Mouse (Mus musculus) left cerebral cortex, postnatal 4 days (tissue): ENCODE measurements around the gene Fhod1. TPM values are rescaled to one million over a fixed set of nuclear protein-coding genes. Genes with fewer than 3 reads are reported as not detected.

Experiments
- DNase-seq: peaks from one replicate; pipeline ENCODE4 v3.0.0-alpha.2; 2022
- intact Hi-C: fragments of 180-260 bp; cut with DNase I; formaldehyde crosslinking; loops from one replicate; pipeline ENCODE4 v1.15.1; 2025
- total RNA-seq, 2 experiments: library from RNA; stranded (reverse); gene quantifications; 2 replicates each; pipeline ENCODE4 v1.2.3; 2021

The Fhod1 gene
- total RNA-seq, 2 experiments from 2014 or later: 2.8 to 3.6 TPM

DNA sequence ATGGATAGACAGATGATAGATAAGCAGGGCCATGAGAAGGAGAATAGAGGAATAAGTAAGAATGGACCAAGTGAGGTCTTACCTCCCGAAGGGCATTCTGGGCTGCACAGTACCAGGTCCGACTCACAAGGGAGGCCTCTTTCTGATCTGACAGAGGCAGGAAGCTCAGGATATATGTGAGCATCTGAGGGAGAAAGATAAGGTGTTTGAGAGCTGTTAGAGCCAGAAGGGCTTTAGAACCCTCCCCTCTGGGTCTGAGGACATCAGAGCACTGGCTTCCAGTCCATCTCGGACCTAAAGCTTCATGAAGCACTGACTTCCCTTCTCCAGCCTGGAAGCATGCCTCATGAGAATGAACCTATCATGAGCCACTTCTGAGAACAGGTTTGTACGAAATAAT, 24.6 kb downstream of the Fhod1 start:
- intact Hi-C loops: no loop called here
- no peak for DNase-seq

DNA sequence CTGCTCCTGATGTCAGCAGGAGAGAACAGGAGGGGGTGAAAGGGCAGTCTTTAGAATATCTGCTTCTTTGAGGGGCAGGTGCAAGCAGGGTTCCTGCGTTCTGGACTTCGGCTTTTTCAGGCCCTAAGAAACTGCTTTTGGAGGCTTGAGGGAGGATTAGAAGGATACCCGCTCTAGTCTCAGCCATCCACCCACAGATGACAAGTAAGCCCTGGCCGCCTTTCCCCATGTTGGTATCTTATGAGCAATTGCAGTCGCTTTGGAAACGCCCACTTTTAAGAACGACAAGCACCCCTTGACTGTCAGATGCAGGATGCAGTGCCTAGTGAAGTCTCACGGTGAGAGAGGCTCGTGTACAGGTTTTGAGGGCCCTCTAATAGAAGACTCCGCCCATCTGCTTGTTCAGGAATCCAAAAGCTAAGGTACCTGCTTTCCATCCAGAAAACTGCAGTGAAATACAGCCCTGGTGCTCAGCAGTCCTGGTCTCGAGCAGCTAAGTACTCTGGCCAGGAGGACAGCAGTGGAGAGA, 29.0 kb downstream of the Fhod1 start:
- intact Hi-C loops: no loop called here
- no peak for DNase-seq

DNA sequence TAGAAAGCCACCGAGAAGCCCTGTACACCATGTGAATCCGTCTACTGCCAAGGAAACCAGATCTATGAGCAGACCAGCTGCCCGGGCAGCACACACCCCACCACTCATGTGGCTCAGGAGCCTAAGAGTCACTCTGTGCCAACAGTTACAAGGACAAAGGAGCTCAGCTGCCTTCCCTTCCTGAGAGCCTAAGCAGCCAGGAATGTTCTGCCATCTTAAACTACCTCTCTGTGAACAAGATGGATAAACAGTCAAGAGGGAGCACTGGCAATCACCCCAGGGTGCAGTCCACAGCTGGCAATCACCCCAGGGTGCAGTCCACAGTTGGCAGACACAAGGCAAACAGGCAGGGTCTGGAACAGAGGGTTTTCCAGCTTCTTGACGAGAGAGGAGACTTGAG, 29.8 kb downstream of the Fhod1 start:
- DNase-seq: no peak
- intact Hi-C loops: no loop called here

DNA sequence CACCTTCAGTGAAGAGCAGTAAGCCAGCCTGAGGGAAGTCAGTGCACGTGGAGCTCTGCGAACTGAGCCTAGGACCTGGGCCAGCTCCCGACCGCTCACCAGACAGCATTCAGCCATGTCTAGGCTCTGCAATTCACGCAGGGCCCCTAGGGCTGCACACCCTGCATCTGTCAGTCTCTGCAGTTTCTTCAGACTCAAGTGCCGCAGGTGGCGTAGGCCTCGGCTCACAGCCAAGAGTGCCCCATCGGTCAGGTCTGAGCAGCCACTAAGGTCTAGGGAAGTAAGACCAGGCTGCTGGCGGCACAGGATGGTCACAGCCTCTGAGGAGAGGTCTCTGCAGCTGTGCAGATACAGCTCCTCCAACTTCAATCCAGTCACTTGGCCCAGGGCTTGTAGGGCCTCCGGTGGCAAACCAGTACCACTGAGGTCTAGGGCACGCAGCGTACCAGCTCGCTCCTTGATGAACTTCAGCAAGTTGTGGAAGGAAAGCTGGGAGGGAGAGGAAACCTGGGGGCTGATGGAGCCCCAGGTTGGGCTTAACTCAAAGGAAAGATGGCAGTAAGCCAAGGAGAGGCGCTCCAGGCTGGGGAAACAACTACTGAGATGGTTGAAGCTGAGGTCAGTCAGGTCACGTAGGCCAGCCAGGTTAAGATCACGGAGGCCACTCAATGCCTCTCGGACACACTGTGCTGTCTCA, 32.5 kb downstream of the Fhod1 start:
- DNase-seq: no peak
- intact Hi-C loops: no loop called here

DNA sequence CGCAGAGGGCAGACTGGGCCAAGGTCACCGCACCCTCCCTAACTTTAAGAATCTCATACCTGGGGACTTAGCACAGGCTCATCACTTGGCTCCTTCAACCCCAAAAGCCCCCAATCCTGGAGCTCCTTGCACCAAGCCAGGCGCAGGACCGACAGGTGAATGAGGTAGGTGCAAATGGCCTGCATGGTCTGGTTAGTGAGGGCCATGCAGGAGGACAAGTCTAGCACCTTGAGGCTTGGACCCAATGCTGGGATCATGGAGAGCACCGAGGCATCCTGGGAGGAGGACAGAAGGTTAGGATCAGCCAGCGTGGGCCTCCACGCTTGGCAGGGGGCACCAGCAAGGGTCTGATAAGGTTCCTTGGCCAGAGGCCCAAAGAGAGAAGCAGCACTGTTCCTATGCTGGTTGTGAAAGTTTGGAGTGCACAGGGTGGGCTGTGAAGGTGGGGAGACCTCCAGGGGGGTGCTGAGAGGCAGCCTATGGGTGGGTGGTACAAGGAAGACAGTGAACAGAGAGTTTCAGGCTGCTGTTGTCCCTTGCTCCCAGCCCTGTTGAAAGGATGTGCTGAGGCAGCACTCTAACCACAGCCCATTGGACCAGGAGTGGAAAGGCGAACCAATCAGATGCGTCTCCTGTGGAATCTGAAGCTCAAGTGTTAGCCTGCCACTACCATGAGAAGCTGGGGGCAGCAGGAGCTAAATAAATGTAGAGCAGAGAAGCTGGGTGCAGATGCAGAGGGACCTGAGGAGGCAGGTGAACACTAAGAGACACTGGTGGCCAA, 33.9 kb downstream of the Fhod1 start:
- no peak for DNase-seq
- intact Hi-C loops: no loop called here

DNA sequence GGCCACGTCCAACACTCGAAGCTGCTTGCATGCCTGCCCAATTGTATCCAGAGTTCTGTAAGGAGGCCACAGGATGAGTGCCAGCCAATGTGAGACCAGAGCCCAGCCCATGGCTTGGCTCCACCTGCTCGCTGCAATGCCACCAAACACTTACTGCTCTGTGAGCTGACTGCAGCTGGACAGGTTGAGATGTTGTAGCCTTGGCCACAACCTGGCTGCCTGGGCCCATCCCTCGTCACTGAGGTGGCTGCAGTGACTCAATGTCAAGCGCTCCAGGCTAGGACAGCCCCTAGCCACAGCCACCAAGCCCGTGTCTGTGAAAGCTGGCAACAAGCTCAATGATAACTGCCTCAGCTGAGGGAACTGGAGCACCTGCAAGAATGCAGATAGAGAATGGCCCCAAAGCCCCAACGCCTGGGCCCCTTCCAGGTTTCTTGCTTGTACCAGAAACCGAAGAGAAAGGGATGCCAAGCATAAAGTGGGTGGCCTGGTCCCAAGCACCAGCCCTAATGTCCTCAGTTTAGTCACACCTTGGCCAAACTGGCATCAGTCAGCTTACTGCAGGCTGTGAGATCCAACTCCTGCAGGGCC, 34.8 kb downstream of the Fhod1 start:
- DNase-seq: no peak
- intact Hi-C loops: no loop called here

DNA sequence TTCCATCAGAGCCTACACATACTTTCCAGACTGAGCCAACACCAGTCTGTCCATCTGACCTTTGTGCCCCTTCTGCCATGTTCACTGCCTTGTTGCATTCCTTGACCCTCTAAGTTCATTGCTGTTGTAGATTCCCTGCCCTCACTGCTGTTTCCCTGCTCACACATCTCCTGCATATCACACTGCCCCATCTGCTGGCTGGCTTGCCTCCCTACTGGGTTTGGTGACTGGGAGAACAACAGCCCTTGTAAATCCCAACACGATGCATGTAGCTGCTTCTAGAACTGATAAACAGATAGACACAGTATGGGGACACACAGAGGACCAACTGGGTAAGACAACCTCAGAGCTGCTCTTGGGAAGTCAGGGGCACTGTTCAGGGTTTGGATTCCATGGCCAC, 36.0 kb downstream of the Fhod1 start:
- DNase-seq: no peak
- intact Hi-C loops: no loop called here

DNA sequence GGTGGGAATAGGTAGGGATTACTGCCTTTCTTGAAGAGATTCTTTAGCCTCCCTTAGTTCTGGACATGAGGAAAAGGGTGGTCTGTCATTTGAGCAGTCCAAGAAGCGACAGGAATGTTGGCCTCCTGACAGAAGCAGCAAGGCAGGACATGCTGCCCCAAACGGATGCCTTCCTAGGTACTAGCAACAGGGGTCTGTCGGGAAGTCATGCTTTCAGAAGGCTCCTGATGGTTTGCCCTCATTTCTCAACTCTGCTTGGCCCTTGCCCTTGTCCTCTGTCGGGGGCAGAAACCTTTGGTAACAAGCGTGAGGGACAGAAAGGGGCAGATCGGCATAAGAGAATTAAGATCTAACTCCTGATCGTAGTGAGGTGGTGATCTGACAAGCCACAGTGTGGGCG, 37.6 kb downstream of the Fhod1 start:
- DNase-seq: no peak
- intact Hi-C loops: no loop called here

DNA sequence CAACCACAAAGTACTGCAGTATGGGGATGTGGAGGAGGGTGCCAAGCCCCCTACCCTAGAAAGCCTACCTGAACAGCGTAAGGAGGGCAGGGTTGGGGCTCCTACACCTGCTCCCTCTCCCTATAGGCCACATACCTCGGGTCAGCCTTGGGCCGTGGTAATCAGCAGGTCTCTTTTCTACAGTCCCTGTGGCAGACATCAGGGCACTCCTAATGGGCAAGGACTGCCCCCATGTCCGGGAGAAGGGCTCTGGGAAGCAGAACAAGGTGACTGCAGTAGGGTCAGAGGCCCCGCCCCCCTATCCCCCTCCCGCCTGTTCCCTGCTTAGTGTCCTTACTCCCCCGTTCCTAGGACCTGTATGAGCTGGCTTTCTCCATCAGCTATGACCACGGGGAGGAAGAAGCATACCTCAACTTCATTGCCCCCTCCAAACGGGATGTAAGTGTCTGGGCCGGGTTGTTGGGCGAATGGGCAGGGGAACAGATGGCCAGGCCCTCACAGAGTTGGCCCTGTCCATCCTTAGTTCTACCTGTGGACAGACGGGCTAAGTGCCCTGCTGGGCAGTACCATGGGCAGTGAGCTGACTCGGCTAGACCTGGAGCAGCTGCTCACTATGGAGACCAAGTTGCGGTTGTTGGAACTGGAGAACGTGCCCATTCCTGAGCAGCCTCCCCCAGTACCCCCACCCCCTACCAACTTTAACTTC, 38.5 kb downstream of the Fhod1 start:
- intact Hi-C loops: no loop called here
- DNase-seq: peak; percentile 66

DNA sequence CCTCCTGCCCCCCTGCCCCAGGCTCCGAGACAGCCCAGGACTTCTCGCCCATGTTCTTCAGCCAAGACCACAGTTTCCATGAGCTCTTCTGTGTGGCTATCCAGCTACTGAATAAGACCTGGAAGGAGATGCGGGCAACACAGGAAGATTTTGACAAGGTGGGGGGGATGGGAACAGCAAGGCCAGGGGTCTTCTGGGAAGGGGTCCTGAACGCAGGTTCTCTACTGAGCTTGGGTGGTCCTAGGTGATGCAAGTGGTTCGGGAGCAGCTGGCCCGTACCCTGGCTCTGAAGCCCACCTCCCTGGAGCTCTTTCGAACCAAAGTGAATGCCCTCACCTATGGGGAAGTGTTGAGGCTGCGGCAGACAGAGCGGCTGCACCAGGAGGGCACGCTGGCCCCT, 39.3 kb downstream of the Fhod1 start:
- no peak for DNase-seq
- intact Hi-C loops: no loop called here

GRCm38 (mm10) chr8:105307670-105308069, 40.1 kb downstream of the Fhod1 start:
- DNase-seq: no peak
- intact Hi-C loops: no loop called here

DNA sequence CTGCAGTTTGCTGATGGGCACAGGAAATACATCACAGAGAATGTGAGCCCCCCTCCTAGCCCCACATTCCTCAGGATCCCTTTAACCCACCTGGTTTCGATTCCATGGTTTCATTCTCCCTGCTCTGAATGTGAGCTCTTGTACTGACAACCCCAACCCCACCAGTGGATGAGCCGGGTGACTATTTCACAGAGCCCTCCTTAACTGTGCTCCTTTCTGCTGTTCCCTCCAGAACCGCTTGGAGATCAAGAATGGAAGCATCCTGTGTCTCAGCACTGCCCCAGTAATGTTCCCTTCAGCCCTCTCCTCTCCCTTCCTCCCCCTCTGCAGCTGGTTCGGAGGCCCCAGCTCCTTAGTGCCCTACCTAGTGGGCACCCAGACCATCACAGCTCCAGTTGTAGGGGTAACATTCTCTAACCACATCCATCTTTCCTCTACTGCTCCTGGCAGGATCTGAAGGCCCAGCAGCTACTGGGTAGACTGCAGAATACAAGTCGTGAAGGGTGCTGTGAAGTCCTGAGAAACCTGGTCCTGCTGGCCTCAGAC, 41.5 kb downstream of the Fhod1 start:
- intact Hi-C loops: no loop called here

GRCm38 (mm10) chr8:105305211-105306145, 42.3 kb downstream of the Fhod1 start, which contains the start of gene Elmo3:
Gene Elmo3 (plus strand): TSS chr8:105305601.
- DNase-seq: peak; percentile 65
- intact Hi-C loops: no loop called here

More for the DNA sequence above, 41.5 kb downstream of the Fhod1 start:
- no peak for DNase-seq

DNA sequence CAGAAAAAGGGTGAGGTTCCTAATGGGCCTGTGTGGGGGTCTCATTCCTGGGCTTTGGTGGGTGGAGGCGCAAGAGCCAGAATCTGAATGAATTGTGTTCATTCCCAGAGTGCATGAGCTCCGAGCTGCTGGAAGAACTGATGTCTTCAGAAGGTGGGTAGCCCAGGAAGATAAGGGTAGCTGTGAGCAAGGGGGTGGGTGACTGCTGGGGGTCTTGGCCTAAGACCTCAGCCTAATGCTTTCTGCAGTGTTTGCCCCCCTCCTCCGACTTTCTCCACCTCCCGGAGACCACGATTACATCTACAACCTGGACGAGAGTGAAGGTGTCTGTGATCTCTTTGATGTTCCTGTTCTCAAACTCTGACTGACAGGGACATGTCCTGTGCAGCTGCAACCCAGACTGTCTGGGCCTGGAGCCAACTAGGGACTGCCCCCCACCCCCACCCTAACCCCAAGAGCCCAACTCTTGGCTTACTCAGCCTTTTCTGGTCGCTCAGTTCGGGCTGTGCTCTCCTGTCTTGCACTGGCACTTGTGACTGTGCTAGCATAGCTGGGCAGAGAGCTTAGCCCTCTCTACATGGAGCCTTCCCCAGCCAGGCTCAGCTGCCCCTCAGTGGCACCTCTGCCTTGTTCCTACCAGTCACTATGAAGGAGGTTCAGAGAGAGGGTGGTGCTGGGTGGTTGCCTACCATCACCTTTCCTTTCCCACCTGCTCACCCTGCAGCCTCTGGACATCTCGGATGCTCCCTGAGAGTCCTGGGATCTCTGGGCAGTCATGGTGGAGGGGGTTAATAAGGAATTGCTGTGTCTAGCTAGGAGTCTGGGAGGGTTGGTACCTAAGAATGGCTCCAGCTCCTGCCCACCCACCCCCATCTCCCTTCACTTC, 43.2 kb downstream of the Fhod1 start:
- intact Hi-C loops: no loop called here
- DNase-seq: no peak

DNA sequence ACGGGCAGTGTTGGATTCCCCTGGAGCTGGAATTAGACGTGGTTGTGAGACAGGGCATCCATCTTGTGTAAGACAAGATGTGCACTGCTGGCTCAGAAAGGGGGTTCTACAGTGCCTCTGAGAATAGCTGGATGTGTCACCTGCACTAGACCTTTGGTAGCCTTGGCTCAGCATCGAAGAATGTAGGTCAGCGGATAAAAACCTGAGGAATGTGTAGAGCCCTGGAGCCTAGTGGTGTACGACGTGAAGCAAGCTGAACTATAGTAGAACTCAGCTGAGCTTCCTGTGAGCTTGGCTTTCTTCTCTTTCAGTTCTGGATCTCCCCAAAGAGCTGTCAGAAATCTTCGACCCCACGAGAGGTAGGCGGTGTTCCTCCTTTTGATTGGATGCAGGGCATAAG, 43.9 kb downstream of the Fhod1 start:
- intact Hi-C loops: no loop called here

DNA sequence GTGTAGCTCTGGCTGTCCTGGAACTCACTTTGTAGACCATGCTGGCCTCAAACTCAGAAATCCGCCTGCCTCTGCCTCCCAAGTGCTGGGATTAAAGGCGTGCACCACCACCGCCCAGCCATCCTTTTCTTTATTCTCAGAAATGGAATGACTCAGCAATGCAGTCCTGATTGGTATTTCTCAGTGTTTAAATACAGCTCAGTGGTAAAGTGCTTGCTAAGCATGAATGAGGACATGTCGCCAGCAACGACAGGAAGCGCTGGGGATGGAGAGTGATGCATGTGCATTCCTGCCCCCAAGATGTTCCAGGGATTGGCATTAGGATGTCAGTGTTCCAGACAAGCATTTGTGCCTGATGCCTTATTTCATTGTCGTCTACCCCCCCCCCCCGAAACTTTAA, 44.4 kb downstream of the Fhod1 start:
- intact Hi-C loops: no loop called here
- no peak for DNase-seq

More for the DNA sequence above, 43.9 kb downstream of the Fhod1 start:
- no peak for DNase-seq

DNA sequence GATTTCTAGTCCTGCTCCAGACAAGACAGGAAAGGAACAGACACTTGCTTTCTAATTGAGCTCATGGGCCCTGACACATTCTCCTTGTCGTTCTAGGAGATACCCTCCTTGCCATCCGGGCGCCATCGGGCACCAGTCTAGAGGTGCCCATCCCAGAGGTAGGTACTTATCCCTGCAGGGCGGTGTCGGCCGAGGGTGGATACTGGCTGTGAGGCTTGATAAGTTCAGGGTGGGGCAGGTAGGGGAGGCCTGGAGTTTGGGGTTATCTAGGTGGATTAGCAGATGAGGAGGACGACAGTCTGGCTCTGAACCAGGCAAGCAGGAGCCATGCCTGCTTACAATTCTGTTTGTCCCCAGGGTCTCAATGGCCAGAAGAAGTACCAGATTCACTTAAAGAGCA, 47.8 kb downstream of the Fhod1 start:
- DNase-seq: no peak
- intact Hi-C loops: no loop called here

- DNase-seq: no peak
- intact Hi-C loops: no loop called here
Observed at GRCm38 (mm10) chr8:105298351-105299252, 49.2 kb downstream of the Fhod1 start.
